Mouse (Mus musculus): ENCODE results near the gene Grin3b. TPM values are rescaled to one million over a fixed set of nuclear protein-coding genes. Genes with fewer than 3 reads are reported as not detected.
A peak's percentile ranks its signal among the peaks of the same experiment; 100 is the strongest.
"Not testable (repeated sequence)": the region's sequence is repeated elsewhere in the genome, so short reads cannot be mapped to it uniquely, and the experiment has no call there.

The Grin3b gene
- total RNA-seq, 1 experiment from 2014 or later, result not detected

GRCm38 (mm10) chr10:79934272-79934721 lies 36.2 kb upstream of the Grin3b start:
- ATAC-seq (replicated peaks; ENCODE audit: insufficient number of reproducible peaks, low FRiP score, low TSS enrichment, poor library complexity, severe bottlenecking), result 0 out of 2 replicates have a peak, but pooled peaks have one; percentile 12

GRCm38 (mm10) chr10:79934794-79935569 lies 35.5 kb upstream of the Grin3b start:
- ATAC-seq (replicated peaks; ENCODE audit: insufficient number of reproducible peaks, low FRiP score, low TSS enrichment, poor library complexity, severe bottlenecking), result no peak

DNA sequence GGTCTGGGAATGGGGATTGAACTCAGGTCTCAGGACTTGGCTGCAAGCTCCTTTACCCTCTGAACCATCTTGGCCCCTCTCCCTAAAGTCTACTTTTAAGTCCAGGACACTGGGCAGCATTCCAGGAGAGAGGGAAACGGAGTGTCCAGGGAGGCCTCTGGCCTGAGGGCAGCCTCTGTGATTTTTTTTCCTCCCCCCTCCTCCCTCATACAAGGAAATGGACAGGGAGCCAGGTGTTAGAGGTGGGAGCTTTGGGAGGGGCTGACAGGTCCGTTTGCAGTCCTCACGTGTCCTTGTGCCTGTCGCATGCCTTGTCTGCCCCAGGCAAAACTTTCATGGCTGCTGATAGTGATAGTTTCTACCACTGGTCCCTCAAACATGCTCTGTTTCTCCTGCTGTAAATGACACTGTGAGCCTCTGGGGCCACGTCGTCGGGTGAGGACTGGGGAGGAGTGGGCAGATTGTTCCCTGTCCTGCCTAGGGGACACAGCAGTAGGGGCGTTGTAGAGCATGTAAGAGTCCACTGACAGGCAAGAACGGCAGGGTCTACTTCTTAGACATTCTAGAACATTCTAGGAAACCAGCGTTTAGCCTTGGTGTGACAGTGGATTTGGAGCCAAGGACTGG lies 34.1 kb upstream of the Grin3b start:
- ATAC-seq (replicated peaks; ENCODE audit: insufficient number of reproducible peaks, low FRiP score, low TSS enrichment, poor library complexity, severe bottlenecking), result no peak

GRCm38 (mm10) chr10:79936911-79937441 lies 33.5 kb upstream of the Grin3b start:
- peak; percentile 57 for ATAC-seq (replicated peaks; ENCODE audit: insufficient number of reproducible peaks, low FRiP score, low TSS enrichment, poor library complexity, severe bottlenecking)

GRCm38 (mm10) chr10:79937775-79938526 lies 32.6 kb upstream of the Grin3b start:
- no peak for ATAC-seq (replicated peaks; ENCODE audit: insufficient number of reproducible peaks, low FRiP score, low TSS enrichment, poor library complexity, severe bottlenecking)

GRCm38 (mm10) chr10:79940749-79941148 lies 29.8 kb upstream of the Grin3b start:
- peak; percentile 73 for ATAC-seq (replicated peaks; ENCODE audit: insufficient number of reproducible peaks, low FRiP score, low TSS enrichment, poor library complexity, severe bottlenecking)

DNA sequence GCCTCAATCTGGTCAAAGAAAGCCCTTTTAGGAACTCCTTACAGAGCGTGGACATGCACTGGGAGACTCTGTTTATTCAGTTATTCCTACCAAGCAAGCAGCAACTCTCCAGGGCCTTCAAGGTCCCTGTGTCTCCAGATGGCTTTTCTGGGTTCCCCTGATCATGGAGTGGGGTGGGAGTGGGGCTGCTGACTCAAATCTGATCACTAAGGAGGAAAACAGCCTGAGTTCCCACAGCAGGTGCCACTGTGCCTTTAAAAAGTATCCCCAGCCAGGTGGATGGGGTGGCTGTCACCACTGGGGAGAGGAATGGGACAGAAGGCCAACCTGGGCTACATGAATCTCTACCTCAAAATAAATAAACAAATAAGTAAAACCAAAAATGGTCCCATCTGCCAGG lies 27.5 kb upstream of the Grin3b start:
- no peak for ATAC-seq (replicated peaks; ENCODE audit: insufficient number of reproducible peaks, low FRiP score, low TSS enrichment, poor library complexity, severe bottlenecking)

DNA sequence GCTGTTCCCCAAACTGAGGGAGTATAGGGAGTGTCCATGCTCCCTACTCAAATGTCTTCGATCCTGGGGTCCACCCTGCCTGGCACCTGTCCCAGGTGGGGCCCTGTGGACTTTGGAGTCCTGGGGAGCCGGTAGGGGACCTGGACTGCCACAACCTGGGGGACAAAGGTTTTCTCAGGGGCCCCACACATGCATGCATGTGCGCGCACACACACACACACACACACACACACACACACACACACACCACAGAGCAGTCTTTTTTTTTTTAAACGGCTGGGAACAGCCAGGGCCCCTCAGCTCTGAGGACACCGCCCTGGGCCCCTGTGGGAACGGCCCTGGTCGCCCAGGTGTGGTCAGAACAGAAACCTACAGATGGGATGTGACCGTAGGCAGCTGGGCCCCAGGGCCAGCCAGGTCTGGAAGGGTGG lies 27.0 kb upstream of the Grin3b start:
- no peak for ATAC-seq (replicated peaks; ENCODE audit: insufficient number of reproducible peaks, low FRiP score, low TSS enrichment, poor library complexity, severe bottlenecking)

GRCm38 (mm10) chr10:79945507-79946234 lies 24.8 kb upstream of the Grin3b start:
- peak; percentile 61 for ATAC-seq (replicated peaks; ENCODE audit: insufficient number of reproducible peaks, low FRiP score, low TSS enrichment, poor library complexity, severe bottlenecking)

DNA sequence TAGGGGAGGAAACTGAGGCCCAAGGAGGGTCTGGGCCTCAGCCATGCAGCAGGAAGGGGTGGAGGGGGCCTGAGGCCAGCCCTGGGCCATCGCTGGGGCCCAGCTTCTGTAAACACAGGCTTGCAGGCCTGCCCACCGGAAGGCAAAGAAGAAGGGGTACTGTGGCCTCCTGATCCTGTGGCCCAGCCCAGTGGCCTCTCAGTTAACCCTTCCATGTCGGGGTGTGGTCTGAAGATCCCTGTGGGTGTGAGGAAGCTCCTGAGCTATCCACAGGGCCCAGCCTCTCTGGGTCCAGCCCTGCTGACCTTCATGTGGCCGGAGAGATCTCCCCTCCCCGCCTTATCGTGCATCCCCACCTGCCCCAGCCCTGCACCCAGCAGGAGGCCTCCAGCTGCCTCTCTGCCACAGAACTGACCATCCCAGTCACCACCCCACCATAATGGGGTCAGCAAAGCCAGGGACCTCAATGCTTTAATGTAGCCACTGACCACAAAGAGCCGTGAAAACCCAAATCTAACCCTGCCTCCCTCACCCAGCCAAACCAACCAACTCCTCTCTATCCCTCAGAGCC lies 23.7 kb upstream of the Grin3b start:
- peak; percentile 80 for ATAC-seq (replicated peaks; ENCODE audit: insufficient number of reproducible peaks, low FRiP score, low TSS enrichment, poor library complexity, severe bottlenecking)

DNA sequence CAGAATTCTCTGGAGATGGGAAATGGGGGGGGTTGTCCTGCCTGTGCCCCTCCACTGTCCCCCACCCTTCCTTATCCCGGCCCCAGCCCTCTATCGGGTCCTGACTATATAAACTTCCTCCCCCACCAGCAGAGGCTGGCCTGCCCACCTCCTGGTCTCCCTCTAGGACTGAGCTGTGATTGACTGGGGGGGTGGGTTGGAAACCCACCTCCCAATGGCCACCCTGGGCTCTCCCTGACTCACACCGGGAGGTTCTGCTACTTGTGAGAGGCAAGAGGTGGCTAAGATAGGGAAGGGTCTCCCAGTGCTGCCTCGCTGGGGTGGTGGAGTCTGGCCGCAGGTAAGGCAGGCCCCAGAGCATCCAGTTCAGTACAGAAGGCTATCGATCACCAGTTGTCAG lies 23.0 kb upstream of the Grin3b start:
- no peak for ATAC-seq (replicated peaks; ENCODE audit: insufficient number of reproducible peaks, low FRiP score, low TSS enrichment, poor library complexity, severe bottlenecking)

GRCm38 (mm10) chr10:79949873-79950272 lies 20.6 kb upstream of the Grin3b start:
- no peak for ATAC-seq (replicated peaks; ENCODE audit: insufficient number of reproducible peaks, low FRiP score, low TSS enrichment, poor library complexity, severe bottlenecking)

- no peak for ATAC-seq (replicated peaks; ENCODE audit: insufficient number of reproducible peaks, low FRiP score, low TSS enrichment, poor library complexity, severe bottlenecking)
Measured at GRCm38 (mm10) chr10:79950661-79951060, 19.9 kb upstream of the Grin3b start.

DNA sequence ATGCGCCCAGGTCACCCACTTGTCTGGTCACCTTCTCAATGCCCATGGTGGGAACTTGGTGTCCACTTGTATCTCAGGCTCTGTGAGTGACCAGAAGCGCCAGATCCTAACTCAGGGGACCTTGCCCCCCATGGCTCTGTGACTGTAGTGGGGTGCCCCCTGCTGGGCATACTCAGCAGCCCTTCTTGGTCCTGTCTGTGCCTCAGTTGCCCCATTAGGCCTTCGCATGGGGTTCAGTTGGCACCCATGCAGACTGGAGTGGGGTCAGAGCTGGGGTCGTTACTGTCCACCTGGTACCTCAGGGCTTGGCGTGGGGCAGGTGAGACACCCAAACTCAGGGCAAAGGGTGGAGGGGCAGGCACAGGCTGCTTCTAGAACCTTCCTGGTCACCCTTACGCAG lies 16.6 kb upstream of the Grin3b start:
- no peak for ATAC-seq (replicated peaks; ENCODE audit: insufficient number of reproducible peaks, low FRiP score, low TSS enrichment, poor library complexity, severe bottlenecking)

- no peak for ATAC-seq (replicated peaks; ENCODE audit: insufficient number of reproducible peaks, low FRiP score, low TSS enrichment, poor library complexity, severe bottlenecking)
Measured at GRCm38 (mm10) chr10:79955691-79956090, 14.8 kb upstream of the Grin3b start.

GRCm38 (mm10) chr10:79956643-79957154 lies 13.8 kb upstream of the Grin3b start:
- no peak for ATAC-seq (replicated peaks; ENCODE audit: insufficient number of reproducible peaks, low FRiP score, low TSS enrichment, poor library complexity, severe bottlenecking)

GRCm38 (mm10) chr10:79958140-79958816 lies 12.2 kb upstream of the Grin3b start:
- peak; percentile 68 for ATAC-seq (replicated peaks; ENCODE audit: insufficient number of reproducible peaks, low FRiP score, low TSS enrichment, poor library complexity, severe bottlenecking)

- not testable (repeated sequence) for ATAC-seq (replicated peaks; ENCODE audit: insufficient number of reproducible peaks, low FRiP score, low TSS enrichment, poor library complexity, severe bottlenecking)
Measured at GRCm38 (mm10) chr10:79959412-79959811, 11.1 kb upstream of the Grin3b start.

Measured in monocyte, adult 5-6 weeks (primary cell).